Mouse (Mus musculus) CD4-positive naive resting alpha-beta T cell, adult 57 days (primary cell): ENCODE data around the gene Tmem51. TPM values are rescaled to one million over a fixed set of nuclear protein-coding genes. Genes with fewer than 3 reads are reported as not detected.

Source experiments
- total RNA-seq: library from RNA; stranded (reverse); gene quantifications from one replicate; pipeline ENCODE4 v1.2.4, GENCODE M21; 2023

Gene Tmem51
- total RNA-seq = 1.0 TPM

DNA sequence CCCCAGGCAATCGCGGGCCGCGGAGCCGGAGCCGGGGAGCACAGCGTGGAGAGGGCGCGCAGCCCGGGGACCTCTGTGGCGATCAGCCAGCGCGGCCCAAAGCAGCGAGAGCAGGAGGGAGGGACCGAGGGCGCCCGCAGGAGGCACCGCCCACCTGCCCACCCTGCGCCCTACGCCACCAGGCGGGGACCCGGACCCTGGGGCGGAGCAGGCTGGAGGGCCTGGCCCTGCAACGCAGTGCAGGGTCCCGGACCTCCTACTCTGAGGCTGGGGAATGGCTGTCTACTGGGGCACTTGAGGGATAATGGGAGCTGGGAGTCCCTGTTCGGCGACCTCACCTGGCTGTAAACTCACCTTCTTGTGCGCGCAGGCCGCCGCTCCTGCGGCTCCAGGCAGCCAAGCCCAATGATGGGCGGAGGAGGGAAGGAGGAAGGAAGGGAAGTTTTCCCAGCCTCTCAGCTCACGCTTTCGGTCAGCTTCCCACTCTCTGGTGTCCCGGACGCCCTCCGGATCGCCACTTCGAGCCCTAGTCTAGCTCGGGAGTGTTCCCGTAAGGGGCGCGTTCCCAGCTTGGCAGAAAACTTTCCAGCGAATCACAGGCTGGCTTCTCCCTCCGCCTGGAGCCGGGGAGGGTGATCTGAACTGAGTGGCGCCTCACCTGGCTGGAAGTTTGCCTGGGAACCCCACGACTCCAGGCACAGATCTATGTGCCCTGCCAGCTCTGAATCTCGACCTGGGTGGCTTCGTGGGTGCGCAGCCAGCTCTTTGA is at the start of gene Tmem51:
Gene Tmem51, minus strand, starts transcription at position 174 of the 769 bp plus-strand sequence.

DNA sequence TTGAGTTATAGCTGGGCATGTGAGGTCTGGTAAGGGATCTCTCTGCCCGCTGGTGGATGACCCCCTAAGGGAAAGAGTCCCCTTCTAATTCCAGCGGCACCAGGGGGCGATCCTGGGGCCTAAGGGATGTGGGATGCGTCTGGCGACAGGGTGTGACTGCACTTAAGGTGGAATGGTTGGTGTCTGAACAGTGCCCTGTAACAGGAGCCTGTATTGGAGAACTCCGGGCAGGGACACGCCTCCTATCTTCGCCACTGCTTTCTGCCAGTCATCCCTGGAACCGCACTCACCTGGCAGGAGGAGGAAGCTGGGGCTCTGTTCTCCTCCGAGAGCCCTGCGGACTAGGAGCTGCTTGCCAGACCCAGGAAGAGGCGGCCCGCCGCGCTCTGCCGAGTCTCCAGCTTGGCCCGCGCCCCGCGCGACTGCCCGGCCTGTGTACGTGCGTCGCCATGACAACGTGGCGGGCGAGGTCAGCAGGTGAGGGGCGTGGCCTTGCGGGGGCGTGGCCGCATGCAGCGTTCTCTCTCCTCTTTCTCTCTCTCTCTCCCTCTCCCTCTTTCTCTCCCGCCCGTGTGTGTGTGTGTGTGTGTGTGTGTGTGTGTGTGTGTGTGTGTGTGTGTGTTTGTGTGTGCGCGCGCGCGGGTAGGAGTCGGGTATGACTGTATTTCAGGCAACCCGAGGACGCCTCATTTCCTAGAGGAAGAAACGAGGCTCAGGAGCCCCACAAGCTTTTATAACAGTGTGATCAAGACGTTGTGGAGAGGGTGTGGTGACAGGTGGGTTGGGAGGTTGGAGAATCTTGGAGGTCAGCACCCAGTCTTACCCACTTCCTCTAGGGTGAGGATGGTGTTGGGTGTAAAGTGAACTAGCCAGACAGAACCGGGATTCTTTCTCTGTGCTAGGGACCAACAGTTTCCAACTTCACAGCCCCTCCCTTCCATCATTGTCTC is 69.2 kb downstream of the Tmem51 start, which contains the start of gene Fhad1:
Gene Fhad1, minus strand, starts transcription at position 424 of the 950 bp plus-strand sequence.

Other genes starting within 250 kb of the Tmem51 start
- not detected for gene Ctrc, start 237.9 kb downstream of the Tmem51 start, total RNA-seq
- gene Efhd2, start 209.4 kb downstream of the Tmem51 start, total RNA-seq = 38.9 TPM
- not detected for gene Fhad1, start 69.2 kb downstream of the Tmem51 start, total RNA-seq
- 0.30 TPM for gene Kazn, start 155.1 kb upstream of the Tmem51 start, total RNA-seq